Mouse (Mus musculus) midbrain, postnatal 0 days (tissue): ENCODE measurements around the gene Odr4. TPM values are rescaled to one million over a fixed set of nuclear protein-coding genes. Genes with fewer than 3 reads are reported as not detected.

Source experiments
- ATAC-seq: fragments of 200-750 bp; cut with Nextera tagmentation; 2 replicates; pipeline ENCODE4 v1.8.0; 2017; ENCODE audit warnings: moderate number of reproducible peaks, mild to moderate bottlenecking, moderate TSS enrichment, moderate library complexity; ENCODE audit not compliant: low FRiP score
- DNase-seq: peaks from one replicate; pipeline ENCODE4 v3.0.0-alpha.2; 2015; ENCODE audit warnings: low spot score
- H3K27ac ChIP-seq: fragments of 300-500 bp; sonication (generic); 2 replicates; pipeline ENCODE4 v1.5.1; 2014; ENCODE audit warnings: low read depth, mild to moderate bottlenecking, low read length, mixed read lengths
- H3K27me3 ChIP-seq: fragments of 300-500 bp; sonication (generic); 2 replicates; pipeline ENCODE4 v1.6.1; 2014; ENCODE audit warnings: low read length, control low read depth, mixed read lengths; ENCODE audit not compliant: insufficient read depth
- H3K36me3 ChIP-seq: fragments of 300-500 bp; sonication (generic); 2 replicates; pipeline ENCODE4 v1.6.1; 2014; ENCODE audit warnings: low read length, control low read depth, mixed read lengths; ENCODE audit not compliant: insufficient read depth
- H3K4me1 ChIP-seq: fragments of 300-500 bp; sonication (generic); 2 replicates; pipeline ENCODE4 v1.6.1; 2014; ENCODE audit warnings: mild to moderate bottlenecking, control low read depth, antibody characterized with exemption, low read length, mixed read lengths; ENCODE audit not compliant: insufficient read depth
- H3K4me2 ChIP-seq: fragments of 300-500 bp; sonication (generic); 2 replicates; pipeline ENCODE4 v1.6.1; 2014; ENCODE audit warnings: low read depth, mild to moderate bottlenecking, low read length, mixed read lengths; ENCODE audit not compliant: poor library complexity, severe bottlenecking
- H3K4me3 ChIP-seq: fragments of 300-500 bp; sonication (generic); 2 replicates; pipeline ENCODE4 v1.5.1; 2014; ENCODE audit warnings: low read depth, mild to moderate bottlenecking, low read length, moderate library complexity
- H3K9ac ChIP-seq: fragments of 300-500 bp; sonication (generic); replicated peaks from 2 replicates; pipeline ENCODE4 v1.6.1; 2014; ENCODE audit warnings: mild to moderate bottlenecking, low read length, moderate library complexity, mixed read lengths; ENCODE audit not compliant: poor library complexity, severe bottlenecking
- H3K9me3 ChIP-seq: fragments of 300-500 bp; sonication (generic); 2 replicates; pipeline ENCODE4 v1.6.1; 2016; ENCODE audit warnings: low read length, control low read depth
- CTCF ChIP-seq: IDR thresholded peaks from 2 replicates; pipeline ENCODE4 v1.5.1; 2016; ENCODE audit warnings: antibody characterized with exemption, mild to moderate bottlenecking
- WGBS: fragments of 180-500 bp; shearing (Covaris S2); extraction: QIAGEN DNeasy Blood & Tissue Kit; methylation state at CpG from one replicate; pipeline ENCODE4 v1.1.7; 2014; 5-methylcytosine and 5-hydroxymethylcytosine counted together
- polyA plus RNA-seq: library from polyadenylated mRNA; unstranded; fragments of >200 nt; fragmentation: Nextera tagmentation; extraction: Ambion mirVana; gene quantifications from 2 replicates; pipeline ENCODE4 v1.2.1, GENCODE M21; 2015
- total RNA-seq: library from RNA; depleted of rRNA; stranded (reverse); fragments of >200 nt; gene quantifications from 2 replicates; pipeline ENCODE4 v1.2.3, GENCODE M21; 2014; rRNA removed

Gene Odr4
- total RNA-seq (20.1 and 36.8 TPM in 2 replicates), polyA plus RNA-seq (44.3 and 45.2 TPM in 2 replicates)

DNA sequence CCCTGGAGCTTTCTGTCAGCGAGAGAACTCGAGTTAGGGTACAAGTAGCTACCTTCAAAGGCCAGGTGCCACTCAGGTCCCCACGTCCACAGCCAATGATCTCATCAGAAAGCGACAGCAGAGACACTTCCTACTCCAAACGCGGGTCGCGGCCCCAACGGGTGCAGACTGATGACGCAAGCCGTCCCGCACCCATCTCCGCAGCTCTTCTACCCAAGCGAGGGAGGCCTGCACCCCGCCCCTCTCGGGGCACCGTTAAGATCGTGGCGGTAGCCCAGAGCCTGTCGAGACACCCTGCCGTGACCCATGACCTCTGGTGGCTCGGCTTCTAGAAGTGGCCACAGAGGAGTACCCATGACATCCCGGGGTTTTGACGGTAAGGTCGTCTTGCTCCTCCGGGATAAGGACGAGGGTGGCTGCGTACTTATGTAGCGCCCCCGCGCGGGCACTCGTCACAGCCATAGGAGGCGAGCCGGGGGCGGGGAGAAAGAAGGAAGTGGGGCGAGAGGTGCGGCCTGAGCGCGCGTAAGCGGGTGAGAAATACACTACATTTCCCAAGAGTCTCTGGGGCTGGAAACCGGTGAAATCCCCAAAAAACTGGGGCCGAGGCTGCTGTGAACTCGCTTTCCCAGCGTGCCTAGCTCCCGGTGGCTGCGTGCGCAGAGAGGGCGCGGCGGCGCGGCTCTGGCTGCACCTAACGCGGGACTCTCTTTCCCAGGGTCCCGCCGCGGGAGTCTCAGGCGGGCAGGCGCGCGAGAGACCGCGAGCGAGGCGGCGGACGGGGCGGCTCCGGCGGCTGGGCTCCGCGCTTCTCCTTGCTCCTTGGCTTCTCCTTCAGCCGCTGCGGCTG, at the start of gene Odr4, which contains the start of gene Tpr:
Gene Odr4 (minus strand): TSS at position 443 of the 850 bp plus-strand sequence.
Gene Tpr (plus strand): TSS at position 201 of the 850 bp plus-strand sequence.
- 0% methylated on average over 72 of the region's 76 CpGs for WGBS
- TF ChIP-seq CTCF: peak; percentile 85
- peak; percentile 99 for DNase-seq

DNA sequence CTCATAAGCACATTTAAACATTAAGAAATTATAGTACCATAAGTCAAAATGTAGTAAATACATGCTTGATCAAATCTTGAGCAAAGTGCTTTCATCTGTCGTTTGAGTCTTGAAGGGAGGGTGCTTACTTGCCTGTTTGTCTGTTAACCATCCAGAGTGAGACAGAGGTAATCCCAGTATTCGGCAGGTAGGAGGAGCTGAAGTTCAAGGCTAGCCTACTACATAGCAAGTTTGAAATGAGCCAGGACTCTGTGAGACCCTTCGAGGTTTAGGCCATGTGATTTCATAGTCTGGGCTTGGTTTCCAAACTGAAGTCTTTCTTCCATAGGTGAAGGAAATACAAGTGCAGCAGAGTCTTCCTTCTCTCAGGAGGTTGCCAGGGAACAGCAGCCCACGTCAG, 48.9 kb upstream of the Odr4 start:
- ATAC-seq (no peak), DNase-seq (no peak)
- Histone ChIP-seq H3K9ac (no peak overlapping the region), H3K27ac (no peak overlapping the region), H3K4me1 (no peaks in the 10 kb centered on the region), H3K36me3 (peaks cover 53% of the 10 kb centered on the region), H3K4me3 (no peak overlapping the region), H3K4me2 (no peak overlapping the region), H3K9me3 (no peaks in the 10 kb centered on the region), H3K27me3 (no peaks in the 10 kb centered on the region)
- WGBS: 81% methylated on average over 4 of the region's 4 CpGs
- peak; percentile 41 for TF ChIP-seq CTCF

More for the DNA sequence above, at the start of gene Odr4, which contains the start of gene Tpr:
- Histone ChIP-seq H3K9me3 (no peaks in the 10 kb centered on the region), H3K36me3 (peaks cover 16% of the 10 kb centered on the region), H3K4me3 (peak within 1 kb of the TSS; percentile 79), H3K4me1 (no peaks in the 10 kb centered on the region; the same call in 1 of the 2 replicates), H3K27me3 (no peaks in the 10 kb centered on the region), H3K4me2 (peak within 1 kb of the TSS; percentile 64), H3K9ac (peak within 1 kb of the TSS; percentile 73), H3K27ac (peak within 1 kb of the TSS; percentile 91)
- ATAC-seq: peak; percentile 98

DNA sequence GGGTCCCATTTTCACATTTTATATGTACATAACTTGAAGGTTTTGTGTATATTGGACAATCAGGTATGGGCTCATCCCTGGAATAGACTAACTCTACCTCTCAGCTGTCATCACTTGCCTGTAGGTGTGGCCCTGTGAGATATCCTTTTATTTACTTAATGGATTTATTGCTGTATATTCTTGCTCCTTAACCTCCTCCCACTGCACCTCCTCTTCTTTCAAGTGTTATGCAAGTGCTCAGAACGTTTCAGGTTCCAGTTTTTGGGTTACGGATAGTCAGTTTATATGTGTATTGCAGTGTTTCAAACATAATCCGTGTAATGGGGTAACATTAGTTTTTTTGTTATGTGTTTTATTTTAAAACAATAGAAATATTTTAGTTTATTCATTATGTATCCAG, 45.8 kb upstream of the Odr4 start:
- 91% methylated on average over 3 of the region's 3 CpGs for WGBS
- Histone ChIP-seq H3K9me3 (no peaks in the 10 kb centered on the region), H3K4me2 (no peak overlapping the region), H3K4me3 (no peak overlapping the region), H3K9ac (no peak overlapping the region), H3K36me3 (peaks cover 56% of the 10 kb centered on the region), H3K27ac (no peak overlapping the region), H3K4me1 (no peaks in the 10 kb centered on the region), H3K27me3 (no peaks in the 10 kb centered on the region)
- DNase-seq (no peak), ATAC-seq (no peak)
- TF ChIP-seq CTCF: no peak

DNA sequence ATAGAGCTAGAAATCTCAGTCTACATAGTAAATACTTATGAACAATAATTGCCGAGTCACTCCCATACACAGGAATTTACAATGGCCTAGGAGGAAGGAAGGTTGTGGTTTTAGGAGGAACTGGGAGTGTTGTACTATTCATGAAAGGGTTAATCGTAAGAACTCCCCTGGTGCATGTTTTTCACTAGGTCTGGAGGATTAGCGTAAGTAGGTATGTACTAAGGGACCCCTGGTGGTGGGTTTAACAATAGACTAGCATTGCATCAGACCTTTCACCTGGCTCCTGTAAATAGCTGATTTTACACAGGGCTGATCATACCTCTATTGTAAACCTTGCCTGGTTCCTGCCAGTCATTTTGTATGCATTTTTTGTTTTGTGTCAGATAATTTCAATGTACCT, 33.3 kb upstream of the Odr4 start:
- Histone ChIP-seq H3K4me1 (no peaks in the 10 kb centered on the region), H3K27me3 (no peaks in the 10 kb centered on the region), H3K27ac (no peak overlapping the region), H3K9me3 (no peaks in the 10 kb centered on the region), H3K4me2 (no peak overlapping the region), H3K36me3 (peaks cover 68% of the 10 kb centered on the region), H3K4me3 (no peak overlapping the region), H3K9ac (no peak overlapping the region)
- no peak for TF ChIP-seq CTCF
- 57% methylated on average over 3 of the region's 3 CpGs for WGBS
- ATAC-seq (no peak), DNase-seq (no peak)

DNA sequence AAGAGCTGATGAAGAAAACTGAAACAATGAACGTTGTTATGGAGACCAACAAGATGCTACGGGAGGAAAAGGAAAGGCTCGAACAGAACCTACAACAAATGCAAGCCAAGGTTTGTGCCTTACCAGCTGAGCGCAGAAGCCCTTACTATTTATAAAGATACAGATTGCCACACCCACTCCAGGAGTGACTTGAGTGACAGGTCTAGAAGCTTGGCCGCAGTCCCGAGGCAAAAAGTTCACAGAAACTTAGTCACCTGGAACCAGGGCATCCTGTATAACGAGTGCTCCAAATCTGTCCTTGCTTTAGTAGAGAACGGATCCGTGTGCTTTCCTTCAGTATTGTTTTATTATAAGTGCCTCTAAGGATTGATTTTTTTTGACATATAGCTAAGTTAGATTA, 32.8 kb upstream of the Odr4 start:
- no peak for DNase-seq
- Histone ChIP-seq H3K4me1 (no peaks in the 10 kb centered on the region), H3K27me3 (no peaks in the 10 kb centered on the region), H3K36me3 (peaks cover 66% of the 10 kb centered on the region), H3K9me3 (no peaks in the 10 kb centered on the region), H3K9ac (no peak overlapping the region), H3K4me3 (no peak overlapping the region), H3K27ac (no peak overlapping the region), H3K4me2 (no peak overlapping the region)
- WGBS: 90% methylated on average over 9 of the region's 9 CpGs
- no peak for ATAC-seq
- TF ChIP-seq CTCF: no peak

DNA sequence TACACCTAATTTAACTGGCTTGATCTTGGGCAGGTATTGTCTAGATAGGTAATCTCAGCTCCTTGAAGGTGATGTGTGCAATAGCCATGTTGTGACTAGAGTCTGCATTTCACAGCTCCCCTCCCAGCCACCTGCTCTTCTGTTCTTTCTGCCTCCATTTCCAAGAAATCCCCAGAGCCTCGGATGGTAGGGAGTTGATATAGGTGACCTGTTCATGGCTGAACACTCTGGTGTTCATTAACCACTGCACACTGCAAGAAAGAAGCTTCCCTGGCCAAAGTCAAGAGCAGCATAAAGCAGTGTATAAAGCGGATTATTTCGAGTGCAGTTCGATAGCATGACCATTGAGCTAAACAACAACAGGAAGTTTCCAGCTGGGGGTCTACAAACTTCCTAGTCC, 25.5 kb upstream of the Odr4 start:
- Histone ChIP-seq H3K9ac (no peak overlapping the region), H3K4me2 (no peak overlapping the region), H3K27ac (no peak overlapping the region), H3K27me3 (no peaks in the 10 kb centered on the region), H3K4me3 (no peak overlapping the region), H3K4me1 (no peaks in the 10 kb centered on the region), H3K36me3 (peaks cover 48% of the 10 kb centered on the region), H3K9me3 (no peaks in the 10 kb centered on the region)
- WGBS: 92% methylated on average over 4 of the region's 4 CpGs
- DNase-seq (no peak), ATAC-seq (no peak)
- no peak for TF ChIP-seq CTCF
